Mouse (Mus musculus) liver, embryonic 16.5 days (tissue): ENCODE results near the gene Dlg5. TPM values are rescaled to one million over a fixed set of nuclear protein-coding genes. Genes with fewer than 3 reads are reported as not detected.

Source experiments
- ATAC-seq: fragments of 200-750 bp; cut with Nextera tagmentation; 2 replicates; pipeline ENCODE4 v1.8.0; 2017; ENCODE audit warnings: low read depth, mild to moderate bottlenecking, moderate number of reproducible peaks, moderate library complexity
- H3K27ac ChIP-seq: fragments of 300-500 bp; sonication (generic); 2 replicates; pipeline ENCODE4 v1.5.1; 2014; ENCODE audit warnings: mild to moderate bottlenecking, low read length
- H3K27me3 ChIP-seq: fragments of 300-500 bp; sonication (generic); 2 replicates; pipeline ENCODE4 v1.6.1; 2014; ENCODE audit warnings: low read depth, low read length, mixed read lengths; ENCODE audit not compliant: control insufficient read depth, insufficient read depth
- H3K36me3 ChIP-seq: fragments of 300-500 bp; sonication (generic); 2 replicates; pipeline ENCODE4 v1.6.1; 2014; ENCODE audit warnings: mild to moderate bottlenecking; ENCODE audit not compliant: control insufficient read depth, insufficient read depth
- H3K4me1 ChIP-seq: fragments of 300-500 bp; sonication (generic); 2 replicates; pipeline ENCODE4 v1.6.1; 2014; ENCODE audit warnings: low read depth, low read length, mixed read lengths; ENCODE audit not compliant: control insufficient read depth
- H3K4me2 ChIP-seq: fragments of 300-500 bp; sonication (generic); 2 replicates; pipeline ENCODE4 v1.6.1; 2014; ENCODE audit warnings: low read depth, low read length, mixed read lengths
- H3K4me3 ChIP-seq: fragments of 300-500 bp; sonication (generic); 2 replicates; pipeline ENCODE4 v1.5.1; 2014; ENCODE audit warnings: low read depth, mild to moderate bottlenecking, low read length
- H3K9ac ChIP-seq: fragments of 300-500 bp; sonication (generic); 2 replicates; pipeline ENCODE4 v1.6.1; 2014; ENCODE audit warnings: low read depth, low read length
- H3K9me3 ChIP-seq: fragments of 300-500 bp; sonication (generic); replicated peaks from 2 replicates; pipeline ENCODE4 v1.6.1; 2016; ENCODE audit warnings: low read length; ENCODE audit not compliant: control insufficient read depth
- WGBS: fragments of 180-500 bp; shearing (Covaris S2); extraction: QIAGEN DNeasy Blood & Tissue Kit; methylation state at CpG from one replicate; pipeline ENCODE4 v1.1.7; 2014; ENCODE audit not compliant: insufficient replicate concordance; 5-methylcytosine and 5-hydroxymethylcytosine counted together
- polyA plus RNA-seq: library from polyadenylated mRNA; unstranded; fragments of >200 nt; fragmentation: Nextera tagmentation; extraction: Ambion mirVana; gene quantifications from 2 replicates; pipeline ENCODE4 v1.2.1, GENCODE M21; 2015

Gene Dlg5
- polyA plus RNA-seq, 1 experiment from 2014 or later, result 0.77 TPM

DNA sequence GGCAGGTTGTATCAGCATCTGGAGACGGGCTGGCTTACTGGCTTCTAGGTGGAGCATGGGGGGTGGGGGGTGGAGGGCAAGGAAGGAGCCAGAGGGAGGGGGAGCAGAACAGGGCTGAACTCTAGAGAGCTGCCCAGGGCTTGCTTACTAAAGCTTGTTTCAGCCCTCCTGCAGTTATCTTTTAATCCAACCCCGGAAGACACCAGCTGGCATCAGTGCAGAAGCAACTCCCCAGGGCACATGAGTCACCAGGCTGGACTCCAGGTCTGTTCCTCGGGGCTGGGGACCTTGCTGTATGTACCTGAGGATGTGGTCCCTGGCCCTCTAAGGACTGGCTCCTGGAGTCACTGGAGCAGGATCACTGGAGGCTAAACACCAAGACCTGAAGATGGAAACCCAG, 23.0 kb downstream of the Dlg5 start:
- Histone ChIP-seq H3K4me1 (no peaks in the 10 kb centered on the region), H3K4me2 (no peak overlapping the region), H3K27me3 (no peaks in the 10 kb centered on the region), H3K27ac (no peak overlapping the region), H3K9ac (no peak overlapping the region), H3K4me3 (no peak overlapping the region), H3K9me3 (no peaks in the 10 kb centered on the region), H3K36me3 (no peaks in the 10 kb centered on the region)
- ATAC-seq, result no peak
- 27% methylated on average over 3 of the region's 3 CpGs for WGBS

DNA sequence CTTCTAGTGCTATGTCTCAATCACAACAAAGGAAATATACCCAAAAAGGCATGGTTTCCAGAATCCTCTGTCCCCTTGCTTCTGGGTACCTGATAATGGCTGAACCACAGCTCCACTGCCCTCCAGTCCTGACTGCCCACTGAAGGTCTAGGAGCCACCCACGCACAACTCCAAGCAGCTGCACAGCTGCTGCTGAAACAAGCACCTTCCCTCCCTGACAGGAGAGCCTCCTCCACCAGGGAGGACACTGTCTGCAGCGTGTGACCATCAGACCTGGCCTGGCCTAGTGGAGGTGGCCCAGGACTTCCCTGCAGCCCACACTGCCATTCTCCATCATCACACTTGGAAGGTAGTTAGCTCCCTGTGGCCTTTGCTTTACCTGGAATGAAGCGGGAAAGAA, 23.4 kb downstream of the Dlg5 start:
- WGBS, result 50% methylated on average over 3 of the region's 3 CpGs
- H3K36me3 ChIP-seq, result no peaks in the 10 kb centered on the region
- H3K9ac ChIP-seq, result no peak overlapping the region
- H3K27ac ChIP-seq, result no peak overlapping the region
- H3K4me1 ChIP-seq, result no peaks in the 10 kb centered on the region
- H3K4me2 ChIP-seq, result no peak overlapping the region
- no peaks in the 10 kb centered on the region for H3K27me3 ChIP-seq
- no peak for ATAC-seq
- no peaks in the 10 kb centered on the region for H3K9me3 ChIP-seq
- no peak overlapping the region for H3K4me3 ChIP-seq

DNA sequence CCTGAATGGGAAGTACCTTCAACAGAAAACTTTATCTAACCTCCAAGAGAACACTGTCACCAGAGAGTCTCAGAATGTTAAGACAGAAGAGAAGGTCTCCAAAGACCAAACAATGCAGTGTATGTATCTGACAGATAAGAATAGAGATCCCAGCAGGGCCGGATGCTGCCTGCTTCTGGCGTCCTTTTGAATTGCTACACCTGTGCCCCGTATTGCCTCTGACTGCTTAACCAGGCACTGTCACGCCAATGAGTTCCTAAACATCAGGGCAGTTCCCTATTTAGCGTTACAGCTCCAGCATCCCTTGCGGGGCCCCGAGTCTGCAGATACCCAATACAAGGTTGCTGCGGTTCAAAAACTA, 28.4 kb downstream of the Dlg5 start:
- Histone ChIP-seq H3K27ac (no peak overlapping the region), H3K4me3 (no peak overlapping the region), H3K27me3 (no peaks in the 10 kb centered on the region), H3K9ac (no peak overlapping the region), H3K4me2 (no peak overlapping the region), H3K4me1 (no peaks in the 10 kb centered on the region), H3K9me3 (no peaks in the 10 kb centered on the region), H3K36me3 (no peaks in the 10 kb centered on the region)
- no peak for ATAC-seq
- WGBS, result 25% methylated on average over 8 of the region's 8 CpGs

DNA sequence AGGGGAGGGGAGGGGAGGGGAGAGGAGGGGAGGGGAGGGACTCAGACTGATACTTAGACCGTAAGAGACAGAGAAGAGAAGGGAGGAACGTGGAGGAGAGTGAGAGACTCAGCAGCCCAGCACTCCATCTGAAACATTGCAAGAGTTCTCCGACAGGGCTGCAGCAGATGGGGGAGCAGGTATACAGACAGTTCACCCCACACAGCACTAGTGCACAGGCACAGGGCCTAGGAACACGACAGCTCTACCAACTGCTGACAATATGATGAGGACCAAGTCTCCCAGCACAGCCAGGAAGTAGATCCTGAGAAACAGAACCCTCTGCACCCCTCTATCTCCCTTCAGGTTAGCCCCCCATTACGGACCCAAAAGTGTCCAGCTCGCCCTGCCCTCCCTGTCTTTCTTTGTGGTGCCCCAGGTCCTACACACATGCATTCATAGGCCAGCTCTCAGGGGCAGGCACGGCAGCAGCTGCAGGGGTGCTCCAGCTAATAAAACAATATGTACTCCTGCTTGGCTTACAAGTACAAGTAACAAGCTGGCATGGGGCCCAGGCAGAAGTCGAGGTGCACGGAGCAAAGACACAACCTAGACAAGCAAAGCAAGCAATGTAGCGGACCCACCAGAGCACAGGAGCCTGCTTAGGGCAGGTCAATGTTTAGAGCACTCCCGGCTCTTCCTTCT, 28.9 kb downstream of the Dlg5 start:
- no peak overlapping the region for H3K9ac ChIP-seq
- no peaks in the 10 kb centered on the region for H3K36me3 ChIP-seq
- no peaks in the 10 kb centered on the region for H3K9me3 ChIP-seq
- 47% methylated on average over 11 of the region's 11 CpGs for WGBS
- no peaks in the 10 kb centered on the region for H3K27me3 ChIP-seq
- ATAC-seq, result no peak
- no peak overlapping the region for H3K4me2 ChIP-seq
- no peak overlapping the region for H3K4me3 ChIP-seq
- no peaks in the 10 kb centered on the region for H3K4me1 ChIP-seq
- H3K27ac ChIP-seq, result no peak overlapping the region

DNA sequence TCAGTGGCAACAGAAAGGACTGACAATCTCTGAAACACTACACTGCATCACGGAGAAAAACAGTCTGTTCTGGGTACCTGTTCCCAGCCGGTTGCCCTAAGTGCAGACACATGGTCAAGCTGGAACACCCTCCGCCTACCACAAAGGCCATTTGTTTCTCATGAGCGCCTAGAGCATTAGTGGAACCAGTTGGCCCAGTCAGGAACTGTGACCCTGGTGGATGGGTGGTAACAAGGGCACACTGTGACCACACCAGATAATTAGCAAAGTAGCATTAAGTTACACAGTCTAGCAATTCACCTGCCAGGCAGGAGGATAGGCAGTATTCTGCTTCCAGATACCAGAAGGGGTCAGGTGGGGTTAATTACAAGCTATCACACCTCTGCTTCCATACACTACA, 29.7 kb downstream of the Dlg5 start:
- H3K36me3 ChIP-seq, result no peaks in the 10 kb centered on the region
- H3K27me3 ChIP-seq, result no peaks in the 10 kb centered on the region
- H3K9me3 ChIP-seq, result no peaks in the 10 kb centered on the region
- H3K4me2 ChIP-seq, result no peak overlapping the region
- no peak overlapping the region for H3K4me3 ChIP-seq
- ATAC-seq, result no peak
- no peak overlapping the region for H3K9ac ChIP-seq
- H3K4me1 ChIP-seq, result no peaks in the 10 kb centered on the region
- H3K27ac ChIP-seq, result no peak overlapping the region
- 38% methylated on average over 4 of the region's 4 CpGs for WGBS

DNA sequence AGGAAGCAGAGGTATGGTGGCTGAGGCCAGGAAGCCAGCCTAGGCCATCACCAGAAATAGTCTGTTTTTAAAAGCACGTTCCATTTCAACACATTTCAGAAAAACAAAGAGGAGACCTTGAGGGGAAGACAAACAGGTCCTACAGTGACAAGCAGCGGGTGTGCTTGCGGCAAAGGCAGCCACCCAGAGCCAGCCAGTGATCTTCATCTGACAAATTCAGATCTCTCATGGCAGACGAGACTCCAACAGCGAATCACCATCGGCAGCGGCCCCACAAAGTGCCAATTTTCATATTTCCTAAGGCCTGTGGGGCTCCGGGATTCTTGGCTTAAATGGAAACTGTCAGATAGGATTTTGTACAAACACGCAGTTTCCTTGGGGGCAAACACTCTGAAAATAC, 31.3 kb downstream of the Dlg5 start:
- H3K27me3 ChIP-seq, result no peaks in the 10 kb centered on the region
- no peak overlapping the region for H3K4me3 ChIP-seq
- H3K4me2 ChIP-seq, result no peak overlapping the region
- H3K9me3 ChIP-seq, result no peaks in the 10 kb centered on the region
- no peaks in the 10 kb centered on the region for H3K4me1 ChIP-seq
- H3K36me3 ChIP-seq, result no peaks in the 10 kb centered on the region
- 55% methylated on average over 9 of the region's 9 CpGs for WGBS
- H3K9ac ChIP-seq, result no peak overlapping the region
- no peak for ATAC-seq
- H3K27ac ChIP-seq, result no peak overlapping the region

DNA sequence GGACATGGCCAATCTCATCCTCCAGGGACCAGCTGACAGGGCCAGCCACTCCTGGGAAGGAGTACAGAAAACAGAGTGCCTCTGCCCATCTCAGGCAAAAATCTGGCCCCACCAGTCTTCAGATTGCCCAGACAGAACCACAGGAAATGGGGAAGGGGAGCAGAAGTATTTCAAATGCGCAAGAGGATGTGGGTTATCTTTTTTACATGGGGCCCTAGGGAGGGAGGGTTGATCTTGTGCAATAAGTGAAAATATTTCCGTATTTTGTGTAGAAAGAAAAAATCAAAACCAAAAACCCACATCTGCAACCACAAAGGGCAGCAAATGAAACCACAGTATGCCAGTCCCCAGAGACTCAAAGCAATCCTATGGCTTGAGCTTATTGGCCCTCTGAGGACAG, 32.4 kb downstream of the Dlg5 start:
- H3K27ac ChIP-seq, result no peak overlapping the region
- no peak for ATAC-seq
- 7% methylated on average over 2 of the region's 2 CpGs for WGBS
- H3K27me3 ChIP-seq, result no peaks in the 10 kb centered on the region; the same call in 1 of the 2 replicates
- no peak overlapping the region for H3K9ac ChIP-seq
- H3K36me3 ChIP-seq, result no peaks in the 10 kb centered on the region
- no peaks in the 10 kb centered on the region for H3K4me1 ChIP-seq
- H3K4me3 ChIP-seq, result no peak overlapping the region
- no peak overlapping the region for H3K4me2 ChIP-seq
- H3K9me3 ChIP-seq, result no peaks in the 10 kb centered on the region

DNA sequence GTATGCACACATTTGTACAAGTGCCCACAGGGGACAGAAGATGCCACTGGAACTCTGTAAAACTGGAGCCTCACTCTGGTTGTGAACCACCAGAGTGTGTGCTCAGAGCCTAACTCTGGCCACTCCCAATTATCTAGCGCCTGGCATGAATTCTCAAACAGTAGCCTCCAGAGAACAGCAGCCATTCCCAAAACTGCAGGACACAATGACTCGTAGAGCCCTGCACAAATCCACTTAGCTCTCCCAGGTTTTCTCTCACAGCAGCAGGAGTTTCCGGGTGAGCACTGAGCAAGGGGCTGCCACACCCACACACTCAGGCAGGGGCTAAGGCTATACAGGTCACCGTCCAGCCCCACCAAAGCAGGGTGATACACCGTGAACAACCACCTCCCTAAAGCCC, 32.9 kb downstream of the Dlg5 start:
- Histone ChIP-seq H3K4me1 (no peaks in the 10 kb centered on the region), H3K9ac (no peak overlapping the region), H3K27me3 (no peaks in the 10 kb centered on the region; the same call in 1 of the 2 replicates), H3K27ac (no peak overlapping the region), H3K4me3 (no peak overlapping the region), H3K9me3 (no peaks in the 10 kb centered on the region), H3K36me3 (no peaks in the 10 kb centered on the region), H3K4me2 (no peak overlapping the region)
- 42% methylated on average over 5 of the region's 5 CpGs for WGBS
- ATAC-seq, result no peak

DNA sequence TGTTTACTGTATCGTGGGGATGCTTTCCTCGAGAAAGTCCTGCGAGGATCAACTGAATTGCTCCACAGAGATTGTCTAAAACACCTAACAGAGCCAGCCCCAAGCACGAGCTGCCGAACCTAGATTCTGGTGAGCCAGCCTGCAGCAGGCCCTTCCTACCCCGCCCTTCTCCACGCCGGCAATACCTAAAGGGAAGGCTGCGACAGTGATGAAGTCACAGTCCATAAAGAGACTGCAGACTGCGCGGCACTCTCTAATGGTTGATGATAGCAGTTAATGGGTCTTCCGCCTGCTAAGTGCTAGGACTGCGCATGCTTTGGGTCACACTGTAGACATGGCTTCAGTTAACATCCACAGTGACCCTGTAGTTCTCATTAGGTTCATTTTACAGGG, 38.4 kb downstream of the Dlg5 start:
- no peaks in the 10 kb centered on the region; the same call in 1 of the 2 replicates for H3K27me3 ChIP-seq
- no peak overlapping the region for H3K9ac ChIP-seq
- no peaks in the 10 kb centered on the region for H3K36me3 ChIP-seq
- no peak for ATAC-seq
- no peaks in the 10 kb centered on the region for H3K4me1 ChIP-seq
- H3K4me2 ChIP-seq, result no peak overlapping the region
- 43% methylated on average over 13 of the region's 13 CpGs for WGBS
- no peak overlapping the region for H3K4me3 ChIP-seq
- H3K9me3 ChIP-seq, result no peaks in the 10 kb centered on the region
- no peak overlapping the region for H3K27ac ChIP-seq
